Mouse (Mus musculus): ENCODE results near the gene Dhdh. TPM values are rescaled to one million over a fixed set of nuclear protein-coding genes. Genes with fewer than 3 reads are reported as not detected.

Dhdh gene
- polyA plus RNA-seq, 1 experiment from 2014 or later, result 4.1 TPM

GRCm38 (mm10) chr7:45455932-45456696, 32.5 kb downstream of the Dhdh start:
- Histone ChIP-seq H3K36me3 (ENCODE audit: control insufficient read depth, insufficient read depth, low read length) (peaks cover 5% of the 10 kb centered on the region), H3K4me1 (replicated peaks; ENCODE audit: control insufficient read depth, insufficient read depth, low read length) (peaks cover 16% of the 10 kb centered on the region), H3K4me2 (replicated peaks; ENCODE audit: low read depth, low read length) (no peak overlapping the region), H3K9ac (ENCODE audit: low read depth, low read length) (no peak overlapping the region), H3K27ac (ENCODE audit: low read depth, low read length) (no peak overlapping the region), H3K4me3 (ENCODE audit: low read depth, low read length) (0 out of 2 replicates have a peak overlapping the region, but pooled peaks have one; percentile 84), H3K9me3 (ENCODE audit: control insufficient read depth, low read length) (no peaks in the 10 kb centered on the region), H3K27me3 (ENCODE audit: control insufficient read depth, insufficient read depth, low read length) (no peaks in the 10 kb centered on the region)
- 81% methylated on average over 13 of the region's 13 CpGs for WGBS
- DNase-seq (ENCODE audit: low spot score) (no peak), ATAC-seq (ENCODE audit: low FRiP score) (no peak)

GRCm38 (mm10) chr7:45454971-45455370, 33.6 kb downstream of the Dhdh start:
- peaks cover 5% of the 10 kb centered on the region for H3K36me3 ChIP-seq (ENCODE audit: control insufficient read depth, insufficient read depth, low read length)
- no peak overlapping the region for H3K4me3 ChIP-seq (ENCODE audit: low read depth, low read length)
- H3K27ac ChIP-seq (ENCODE audit: low read depth, low read length), result no peak overlapping the region
- no peak overlapping the region for H3K9ac ChIP-seq (ENCODE audit: low read depth, low read length)
- no peaks in the 10 kb centered on the region for H3K27me3 ChIP-seq (ENCODE audit: control insufficient read depth, insufficient read depth, low read length)
- peaks cover 9% of the 10 kb centered on the region; the same call in 1 of the 2 replicates for H3K4me1 ChIP-seq (replicated peaks; ENCODE audit: control insufficient read depth, insufficient read depth, low read length)
- H3K4me2 ChIP-seq (replicated peaks; ENCODE audit: low read depth, low read length), result no peak overlapping the region
- WGBS, result 82% methylated on average over 15 of the region's 15 CpGs
- ATAC-seq (ENCODE audit: low FRiP score) (no peak), DNase-seq (ENCODE audit: low spot score) (no peak)
- H3K9me3 ChIP-seq (ENCODE audit: control insufficient read depth, low read length), result no peaks in the 10 kb centered on the region

GRCm38 (mm10) chr7:45451344-45451982, 37.1 kb downstream of the Dhdh start:
- peak; percentile 90 for DNase-seq (ENCODE audit: low spot score)
- no peak overlapping the region for H3K4me2 ChIP-seq (replicated peaks; ENCODE audit: low read depth, low read length)
- H3K4me3 ChIP-seq (ENCODE audit: low read depth, low read length), result no peak overlapping the region
- no peaks in the 10 kb centered on the region for H3K27me3 ChIP-seq (ENCODE audit: control insufficient read depth, insufficient read depth, low read length)
- H3K27ac ChIP-seq (ENCODE audit: low read depth, low read length), result no peak overlapping the region
- WGBS, result 54% methylated on average over 23 of the region's 23 CpGs
- peaks cover 3% of the 10 kb centered on the region; the same call in 1 of the 2 replicates for H3K36me3 ChIP-seq (ENCODE audit: control insufficient read depth, insufficient read depth, low read length)
- ATAC-seq (ENCODE audit: low FRiP score), result peak; percentile 71; the same call in 1 of the 2 replicates
- no peaks in the 10 kb centered on the region for H3K4me1 ChIP-seq (replicated peaks; ENCODE audit: control insufficient read depth, insufficient read depth, low read length)
- H3K9ac ChIP-seq (ENCODE audit: low read depth, low read length), result no peak overlapping the region
- H3K9me3 ChIP-seq (ENCODE audit: control insufficient read depth, low read length), result no peaks in the 10 kb centered on the region

- 100% methylated on average over 1 of the region's 1 CpGs for WGBS
- Histone ChIP-seq H3K27ac (ENCODE audit: low read depth, low read length) (no peak overlapping the region), H3K4me2 (replicated peaks; ENCODE audit: low read depth, low read length) (no peak overlapping the region), H3K9me3 (ENCODE audit: control insufficient read depth, low read length) (no peaks in the 10 kb centered on the region), H3K4me1 (replicated peaks; ENCODE audit: control insufficient read depth, insufficient read depth, low read length) (no peaks in the 10 kb centered on the region), H3K9ac (ENCODE audit: low read depth, low read length) (no peak overlapping the region), H3K4me3 (ENCODE audit: low read depth, low read length) (no peak overlapping the region), H3K27me3 (ENCODE audit: control insufficient read depth, insufficient read depth, low read length) (no peaks in the 10 kb centered on the region), H3K36me3 (ENCODE audit: control insufficient read depth, insufficient read depth, low read length) (peaks cover 3% of the 10 kb centered on the region; the same call in 1 of the 2 replicates)
- ATAC-seq (ENCODE audit: low FRiP score) (no peak), DNase-seq (ENCODE audit: low spot score) (no peak)
These were observed 38.6 kb downstream of the Dhdh start for GRCm38 (mm10) chr7:45449974-45450373.

GRCm38 (mm10) chr7:45447325-45447990, 41.1 kb downstream of the Dhdh start:
- no peaks in the 10 kb centered on the region for H3K4me1 ChIP-seq (replicated peaks; ENCODE audit: control insufficient read depth, insufficient read depth, low read length)
- no peak overlapping the region for H3K4me3 ChIP-seq (ENCODE audit: low read depth, low read length)
- H3K9ac ChIP-seq (ENCODE audit: low read depth, low read length), result no peak overlapping the region
- no peak for ATAC-seq (ENCODE audit: low FRiP score)
- no peaks in the 10 kb centered on the region for H3K9me3 ChIP-seq (ENCODE audit: control insufficient read depth, low read length)
- no peaks in the 10 kb centered on the region for H3K36me3 ChIP-seq (ENCODE audit: control insufficient read depth, insufficient read depth, low read length)
- H3K27me3 ChIP-seq (ENCODE audit: control insufficient read depth, insufficient read depth, low read length), result no peaks in the 10 kb centered on the region
- WGBS, result 28% methylated on average over 11 of the region's 11 CpGs
- peak; percentile 49 for DNase-seq (ENCODE audit: low spot score)
- no peak overlapping the region for H3K27ac ChIP-seq (ENCODE audit: low read depth, low read length)
- no peak overlapping the region for H3K4me2 ChIP-seq (replicated peaks; ENCODE audit: low read depth, low read length)

- ATAC-seq (ENCODE audit: low FRiP score), result no peak
- Histone ChIP-seq H3K27me3 (ENCODE audit: control insufficient read depth, insufficient read depth, low read length) (no peaks in the 10 kb centered on the region), H3K9ac (ENCODE audit: low read depth, low read length) (no peak overlapping the region), H3K9me3 (ENCODE audit: control insufficient read depth, low read length) (no peaks in the 10 kb centered on the region), H3K4me3 (ENCODE audit: low read depth, low read length) (no peak overlapping the region), H3K4me2 (replicated peaks; ENCODE audit: low read depth, low read length) (no peak overlapping the region), H3K4me1 (replicated peaks; ENCODE audit: control insufficient read depth, insufficient read depth, low read length) (no peaks in the 10 kb centered on the region), H3K36me3 (ENCODE audit: control insufficient read depth, insufficient read depth, low read length) (no peaks in the 10 kb centered on the region), H3K27ac (ENCODE audit: low read depth, low read length) (no peak overlapping the region)
- no peak for DNase-seq (ENCODE audit: low spot score)
These were observed 42.0 kb downstream of the Dhdh start for GRCm38 (mm10) chr7:45446589-45446988.

- Histone ChIP-seq H3K4me1 (replicated peaks; ENCODE audit: control insufficient read depth, insufficient read depth, low read length) (no peaks in the 10 kb centered on the region), H3K9me3 (ENCODE audit: control insufficient read depth, low read length) (no peaks in the 10 kb centered on the region), H3K36me3 (ENCODE audit: control insufficient read depth, insufficient read depth, low read length) (no peaks in the 10 kb centered on the region), H3K4me3 (ENCODE audit: low read depth, low read length) (no peak overlapping the region), H3K9ac (ENCODE audit: low read depth, low read length) (no peak overlapping the region), H3K27me3 (ENCODE audit: control insufficient read depth, insufficient read depth, low read length) (no peaks in the 10 kb centered on the region), H3K27ac (ENCODE audit: low read depth, low read length) (no peak overlapping the region), H3K4me2 (replicated peaks; ENCODE audit: low read depth, low read length) (no peak overlapping the region)
- no peak for DNase-seq (ENCODE audit: low spot score)
- WGBS, result 90% methylated on average over 22 of the region's 22 CpGs
- no peak for ATAC-seq (ENCODE audit: low FRiP score)
These were observed 44.8 kb downstream of the Dhdh start for GRCm38 (mm10) chr7:45443526-45444420.

- Histone ChIP-seq H3K4me3 (ENCODE audit: low read depth, low read length) (no peak within 1 kb of the TSS), H3K9ac (ENCODE audit: low read depth, low read length) (no peak within 1 kb of the TSS), H3K27me3 (ENCODE audit: control insufficient read depth, insufficient read depth, low read length) (no peaks in the 10 kb centered on the region), H3K9me3 (ENCODE audit: control insufficient read depth, low read length) (no peaks in the 10 kb centered on the region), H3K4me2 (replicated peaks; ENCODE audit: low read depth, low read length) (no peak within 1 kb of the TSS), H3K36me3 (ENCODE audit: control insufficient read depth, insufficient read depth, low read length) (no peaks in the 10 kb centered on the region), H3K27ac (ENCODE audit: low read depth, low read length) (no peak within 1 kb of the TSS), H3K4me1 (replicated peaks; ENCODE audit: control insufficient read depth, insufficient read depth, low read length) (peaks cover 15% of the 10 kb centered on the region)
- WGBS, result 25% methylated on average over 19 of the region's 19 CpGs
- no peak for DNase-seq (ENCODE audit: low spot score)
- no peak for ATAC-seq (ENCODE audit: low FRiP score)
These were observed 50.9 kb downstream of the Dhdh start, which contains the start of gene Ruvbl2 for GRCm38 (mm10) chr7:45437521-45438276. Ruvbl2 (minus strand) TSS chr7:45438096.
